Mouse (Mus musculus): ENCODE results near the gene Ntf5. TPM values are rescaled to one million over a fixed set of nuclear protein-coding genes. Genes with fewer than 3 reads are reported as not detected.

Ntf5 gene
- polyA plus RNA-seq, 1 experiment from 2014 or later, result 4.9 TPM

DNA sequence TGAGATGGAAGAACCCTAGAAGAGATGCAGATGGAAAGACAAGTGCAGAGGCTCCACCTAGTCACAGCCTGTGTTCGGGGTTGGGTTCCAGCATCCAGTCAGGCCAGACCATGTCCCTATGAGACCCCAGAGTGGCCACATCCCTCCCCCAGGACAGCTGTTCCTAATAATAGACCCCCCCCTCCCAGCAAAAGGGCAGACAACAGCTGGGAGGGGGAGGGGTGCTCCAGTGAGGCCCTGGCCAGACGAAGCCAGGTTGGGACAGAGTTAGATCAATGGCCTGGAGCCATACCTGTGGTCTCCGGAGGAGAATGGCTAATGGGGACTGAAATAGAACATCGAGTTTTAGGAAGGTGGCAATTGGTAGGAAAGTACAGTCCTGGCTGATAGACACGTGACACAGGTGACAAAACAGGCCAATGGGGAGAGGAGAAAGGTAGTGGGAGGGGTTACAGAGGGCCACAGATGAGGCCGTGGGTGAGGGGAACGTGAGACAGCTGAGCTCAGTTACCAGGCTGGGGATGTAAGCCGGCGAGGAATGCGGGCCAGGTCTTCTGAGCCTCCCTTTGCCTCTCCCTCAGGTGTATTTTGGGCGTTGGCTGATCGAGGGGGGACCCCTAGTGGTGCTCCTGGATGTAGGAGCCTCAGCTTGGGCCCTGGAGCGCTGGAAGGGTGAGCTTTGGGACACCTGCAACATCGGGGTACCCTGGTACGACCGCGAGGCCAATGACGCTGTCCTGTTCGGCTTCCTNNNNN, 24.2 kb downstream of the Ntf5 start, which contains the start of gene Ruvbl2:
Gene Ruvbl2 (minus strand): TSS at position 576 of the 756 bp plus-strand sequence.
- peak within 1 kb of the TSS; percentile 31 for H3K4me2 ChIP-seq (replicated peaks)
- H3K27ac ChIP-seq (replicated peaks), result no peak within 1 kb of the TSS; the same call in 1 of the 2 replicates
- H3K4me3 ChIP-seq (replicated peaks), result 0 out of 2 replicates have a peak within 1 kb of the TSS, but pooled peaks have one; percentile 2
- H3K36me3 ChIP-seq, result peaks cover 31% of the 10 kb centered on the region
- H3K27me3 ChIP-seq, result no peaks in the 10 kb centered on the region
- no peak within 1 kb of the TSS for H3K9ac ChIP-seq
- WGBS, result 15% methylated on average over 19 of the region's 19 CpGs
- no peaks in the 10 kb centered on the region for H3K9me3 ChIP-seq (replicated peaks)
- H3K4me1 ChIP-seq, result peaks cover 47% of the 10 kb centered on the region
- ATAC-seq (ENCODE audit: insufficient number of reproducible peaks, low FRiP score, low TSS enrichment, low read depth), result no peak

DNA sequence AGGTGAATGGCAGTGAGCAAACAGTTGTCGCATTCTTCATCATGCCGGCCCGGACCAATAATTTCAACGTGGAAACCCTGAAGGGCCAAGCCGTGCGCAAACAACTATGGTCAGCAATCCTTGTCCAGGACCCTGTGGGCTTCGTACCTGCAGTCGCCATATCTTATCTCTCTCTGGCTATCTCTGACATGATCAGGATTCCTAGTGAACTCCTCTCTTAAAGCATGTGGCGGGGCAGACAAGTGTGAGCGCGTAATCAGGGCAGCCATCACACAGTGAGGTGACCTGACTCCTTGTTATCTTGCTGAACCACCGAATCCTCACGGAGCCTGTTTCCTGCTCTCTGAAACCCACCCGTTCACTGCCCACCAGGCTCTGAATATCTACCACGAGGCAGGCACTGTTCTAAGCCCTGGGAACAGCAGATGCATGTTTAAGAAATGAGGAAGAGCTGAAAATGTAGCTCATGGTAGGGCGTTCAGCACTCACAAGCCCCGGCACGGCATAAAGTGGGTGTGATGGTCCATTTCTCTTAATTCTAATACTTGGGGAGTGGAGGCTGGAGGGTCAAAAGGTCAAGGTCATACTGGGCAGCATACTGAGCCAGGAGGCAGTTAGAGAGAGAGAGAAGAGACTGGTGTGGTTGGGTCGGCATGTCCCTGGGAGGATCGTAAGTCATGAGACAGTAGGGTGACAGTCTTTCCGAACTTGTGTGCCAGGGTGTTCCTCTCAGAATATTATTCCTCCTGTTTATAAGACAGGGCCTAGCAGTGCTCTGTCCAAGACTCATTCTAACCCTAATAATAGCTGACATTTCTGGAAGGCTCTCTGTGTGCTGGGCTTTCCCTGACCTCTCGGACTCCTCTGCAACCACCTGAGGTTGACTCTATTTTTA, 30.3 kb downstream of the Ntf5 start:
- Histone ChIP-seq H3K27ac (replicated peaks) (no peak overlapping the region), H3K9me3 (replicated peaks) (no peaks in the 10 kb centered on the region), H3K4me2 (replicated peaks) (no peak overlapping the region), H3K9ac (no peak overlapping the region), H3K36me3 (peaks cover 73% of the 10 kb centered on the region), H3K4me3 (replicated peaks) (no peak overlapping the region), H3K4me1 (no peaks in the 10 kb centered on the region), H3K27me3 (no peaks in the 10 kb centered on the region)
- 85% methylated on average over 22 of the region's 22 CpGs for WGBS
- ATAC-seq (ENCODE audit: insufficient number of reproducible peaks, low FRiP score, low TSS enrichment, low read depth), result no peak

DNA sequence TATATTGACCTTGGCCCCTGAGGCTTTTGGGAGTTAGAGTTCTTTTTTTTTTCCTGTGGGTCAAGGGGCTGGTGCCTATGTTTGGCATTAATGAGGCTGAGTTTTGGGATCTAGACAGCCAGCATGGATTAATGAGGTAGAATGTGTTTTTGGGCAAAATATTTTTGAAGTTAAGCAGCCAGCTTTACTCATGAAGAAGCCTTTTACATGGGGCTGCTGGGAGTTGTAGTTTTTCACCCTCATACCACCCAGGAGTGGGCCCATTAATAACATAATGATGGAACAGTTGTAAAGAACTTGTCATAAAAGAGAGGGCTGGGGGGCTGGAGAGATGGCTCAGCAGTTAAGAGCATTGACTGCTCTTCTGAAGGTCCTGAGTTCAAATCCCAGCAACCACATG, 33.1 kb downstream of the Ntf5 start:
- no peak overlapping the region for H3K4me2 ChIP-seq (replicated peaks)
- H3K4me1 ChIP-seq, result no peaks in the 10 kb centered on the region
- no peaks in the 10 kb centered on the region for H3K27me3 ChIP-seq
- H3K9me3 ChIP-seq (replicated peaks), result no peaks in the 10 kb centered on the region
- no peak overlapping the region for H3K27ac ChIP-seq (replicated peaks)
- H3K36me3 ChIP-seq, result peaks cover 61% of the 10 kb centered on the region
- no peak overlapping the region for H3K4me3 ChIP-seq (replicated peaks)
- H3K9ac ChIP-seq, result no peak overlapping the region
- no peak for ATAC-seq (ENCODE audit: insufficient number of reproducible peaks, low FRiP score, low TSS enrichment, low read depth)

GRCm38 (mm10) chr7:45447325-45447990, 34.0 kb downstream of the Ntf5 start:
- H3K27me3 ChIP-seq, result no peaks in the 10 kb centered on the region
- no peak overlapping the region for H3K4me3 ChIP-seq (replicated peaks)
- H3K4me2 ChIP-seq (replicated peaks), result no peak overlapping the region
- no peak overlapping the region for H3K9ac ChIP-seq
- no peaks in the 10 kb centered on the region for H3K9me3 ChIP-seq (replicated peaks)
- no peak overlapping the region for H3K27ac ChIP-seq (replicated peaks)
- peaks cover 63% of the 10 kb centered on the region for H3K36me3 ChIP-seq
- WGBS, result 33% methylated on average over 11 of the region's 11 CpGs
- H3K4me1 ChIP-seq, result no peaks in the 10 kb centered on the region
- no peak for ATAC-seq (ENCODE audit: insufficient number of reproducible peaks, low FRiP score, low TSS enrichment, low read depth)

- ATAC-seq (ENCODE audit: insufficient number of reproducible peaks, low FRiP score, low TSS enrichment, low read depth), result no peak
- peaks cover 57% of the 10 kb centered on the region for H3K36me3 ChIP-seq
- 87% methylated on average over 1 of the region's 1 CpGs for WGBS
These were observed 36.5 kb downstream of the Ntf5 start for GRCm38 (mm10) chr7:45449974-45450373.

GRCm38 (mm10) chr7:45451344-45451982, 38.0 kb downstream of the Ntf5 start:
- H3K4me1 ChIP-seq, result peaks cover 4% of the 10 kb centered on the region; the same call in 1 of the 2 replicates
- peaks cover 52% of the 10 kb centered on the region for H3K36me3 ChIP-seq
- H3K27ac ChIP-seq (replicated peaks), result no peak overlapping the region
- H3K4me2 ChIP-seq (replicated peaks), result no peak overlapping the region
- H3K27me3 ChIP-seq, result no peaks in the 10 kb centered on the region
- no peak overlapping the region for H3K4me3 ChIP-seq (replicated peaks)
- H3K9me3 ChIP-seq (replicated peaks), result no peaks in the 10 kb centered on the region
- H3K9ac ChIP-seq, result no peak overlapping the region
- ATAC-seq (ENCODE audit: insufficient number of reproducible peaks, low FRiP score, low TSS enrichment, low read depth), result no peak
- 54% methylated on average over 23 of the region's 23 CpGs for WGBS

More at GRCm38 (mm10) chr7:45449974-45450373, 36.5 kb downstream of the Ntf5 start:
- H3K27ac ChIP-seq (replicated peaks), result no peak overlapping the region
- no peak overlapping the region for H3K9ac ChIP-seq
- H3K27me3 ChIP-seq, result no peaks in the 10 kb centered on the region
- H3K9me3 ChIP-seq (replicated peaks), result no peaks in the 10 kb centered on the region
- no peaks in the 10 kb centered on the region for H3K4me1 ChIP-seq
- H3K4me3 ChIP-seq (replicated peaks), result no peak overlapping the region
- no peak overlapping the region for H3K4me2 ChIP-seq (replicated peaks)

DNA sequence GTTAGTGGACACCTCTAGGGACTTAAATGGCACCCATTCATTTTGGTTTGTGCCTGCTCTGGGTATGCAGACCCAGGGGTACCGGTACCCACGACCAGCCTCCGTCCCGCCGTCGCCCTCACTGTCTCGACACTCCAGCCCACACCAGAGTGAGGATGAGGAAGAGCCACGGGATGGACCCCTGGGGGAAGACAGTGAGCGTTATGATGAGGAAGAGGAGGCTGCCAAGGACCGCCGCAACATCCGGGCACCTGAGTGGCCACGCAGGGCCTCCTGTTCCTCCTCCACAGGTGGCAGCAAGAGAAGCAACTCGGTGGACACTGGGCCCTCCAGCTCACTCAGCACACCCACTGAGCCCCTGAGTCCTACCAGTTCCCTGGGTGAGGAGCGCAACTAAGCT, 41.5 kb downstream of the Ntf5 start:
- Histone ChIP-seq H3K9me3 (replicated peaks) (no peaks in the 10 kb centered on the region), H3K4me1 (peaks cover 27% of the 10 kb centered on the region), H3K4me2 (replicated peaks) (no peak overlapping the region), H3K9ac (no peak overlapping the region), H3K27me3 (no peaks in the 10 kb centered on the region), H3K36me3 (peaks cover 54% of the 10 kb centered on the region), H3K27ac (replicated peaks) (no peak overlapping the region), H3K4me3 (replicated peaks) (no peak overlapping the region)
- ATAC-seq (ENCODE audit: insufficient number of reproducible peaks, low FRiP score, low TSS enrichment, low read depth), result no peak
- WGBS, result 90% methylated on average over 15 of the region's 15 CpGs

DNA sequence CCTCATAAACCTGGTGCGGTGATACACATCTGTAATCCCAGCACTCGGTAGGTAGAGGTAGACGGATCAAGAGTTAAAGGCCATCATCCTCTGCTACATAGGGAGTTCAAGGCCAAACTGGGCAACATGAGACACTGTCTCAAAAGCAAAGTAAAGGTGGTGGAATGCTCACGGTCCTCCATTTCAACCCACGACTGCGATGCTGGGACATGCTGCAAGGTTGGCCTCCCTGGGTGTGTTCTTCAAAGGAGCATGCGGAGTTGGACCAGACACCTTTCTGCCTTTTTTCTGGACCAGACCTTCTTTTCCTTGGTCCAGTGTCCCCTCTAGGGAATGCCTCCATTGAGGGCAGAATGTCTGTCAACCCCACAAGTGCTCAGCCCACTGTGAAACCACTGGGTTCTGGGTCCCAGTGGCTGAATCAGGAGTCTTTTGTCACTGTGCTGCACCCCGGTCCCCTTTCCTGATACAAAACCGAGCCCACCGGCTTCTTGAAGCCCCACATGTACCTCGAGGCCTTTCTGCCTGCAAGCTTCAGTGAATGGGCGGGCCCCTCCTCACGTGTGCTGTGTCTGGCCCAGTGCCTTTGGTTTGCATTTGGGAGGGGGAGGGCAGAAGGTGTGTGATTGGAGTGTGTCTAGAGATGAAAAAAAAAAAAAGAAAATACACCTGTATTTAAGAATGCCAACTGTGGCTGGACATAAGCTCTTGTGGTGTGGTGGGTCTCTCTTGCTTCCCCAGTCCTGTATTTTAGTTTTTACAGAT, 42.6 kb downstream of the Ntf5 start:
- H3K36me3 ChIP-seq, result peaks cover 50% of the 10 kb centered on the region
- H3K4me3 ChIP-seq (replicated peaks), result no peak overlapping the region
- ATAC-seq (ENCODE audit: insufficient number of reproducible peaks, low FRiP score, low TSS enrichment, low read depth), result no peak
- WGBS, result 60% methylated on average over 13 of the region's 13 CpGs
- H3K4me2 ChIP-seq (replicated peaks), result no peak overlapping the region
- no peak overlapping the region for H3K9ac ChIP-seq
- H3K4me1 ChIP-seq, result peaks cover 38% of the 10 kb centered on the region
- H3K9me3 ChIP-seq (replicated peaks), result no peaks in the 10 kb centered on the region
- H3K27ac ChIP-seq (replicated peaks), result peak overlapping the region; percentile 17; the same call in 1 of the 2 replicates
- no peaks in the 10 kb centered on the region for H3K27me3 ChIP-seq

DNA sequence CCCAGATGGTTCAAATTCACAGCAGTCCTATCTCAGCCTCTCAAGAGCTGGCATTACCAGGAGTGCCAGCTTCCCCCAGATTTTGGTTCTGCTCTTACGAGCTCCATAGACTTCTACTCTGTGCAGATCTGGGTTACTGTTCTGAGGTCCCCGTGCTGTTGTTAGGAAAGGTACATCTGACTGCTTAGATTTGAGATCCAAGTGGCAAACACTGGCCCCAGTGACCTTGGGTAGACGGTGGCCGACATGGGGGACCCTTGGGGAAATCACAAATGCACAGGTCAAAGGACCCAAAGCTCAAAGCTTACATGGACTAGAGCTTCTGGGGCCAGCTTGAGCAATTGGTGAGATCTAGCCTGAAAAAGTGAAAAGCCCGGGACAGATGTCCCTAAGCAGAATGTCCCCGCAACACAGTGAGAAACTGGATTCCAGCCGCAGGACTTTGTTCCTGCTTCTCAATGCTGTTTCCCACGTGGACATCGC, 43.3 kb downstream of the Ntf5 start:
- WGBS, result 45% methylated on average over 9 of the region's 9 CpGs
- no peak for ATAC-seq (ENCODE audit: insufficient number of reproducible peaks, low FRiP score, low TSS enrichment, low read depth)
- Histone ChIP-seq H3K36me3 (peaks cover 48% of the 10 kb centered on the region), H3K9me3 (replicated peaks) (no peaks in the 10 kb centered on the region), H3K4me2 (replicated peaks) (peak overlapping the region; percentile 72; the same call in 1 of the 2 replicates), H3K27ac (replicated peaks) (peak overlapping the region; percentile 71), H3K27me3 (no peaks in the 10 kb centered on the region), H3K4me3 (replicated peaks) (peak overlapping the region; percentile 77), H3K4me1 (peaks cover 43% of the 10 kb centered on the region), H3K9ac (no peak overlapping the region)

Measured in embryonic facial prominence, embryonic 15.5 days (tissue).